Mouse (Mus musculus) ES-E14 (cell line): ENCODE data around the gene Yod1. TPM values are rescaled to one million over a fixed set of nuclear protein-coding genes. Genes with fewer than 3 reads are reported as not detected.

Source experiments
- DNase-seq: peaks from one replicate; pipeline ENCODE4 v3.0.0-alpha.2; 2013; ENCODE audit warnings: low read depth, low spot score
- H3K27ac ChIP-seq: 2 replicates; pipeline ENCODE4 v1.5.1; 2012; ENCODE audit warnings: low read depth, mild to moderate bottlenecking, low read length, moderate library complexity, mixed read lengths; ENCODE audit not compliant: poor library complexity, insufficient read depth, severe bottlenecking
- H3K36me3 ChIP-seq: 2 replicates; pipeline ENCODE4 v1.6.1; 2012; ENCODE audit warnings: mild to moderate bottlenecking, low read length, moderate library complexity, mixed read lengths; ENCODE audit not compliant: control insufficient read depth, poor library complexity, insufficient read depth, severe bottlenecking
- H3K4me1 ChIP-seq, 2 experiments: fragments of 150-350 bp in 1 of 2; sonication (generic) in 1 of 2; 2 replicates each; pipeline ENCODE4 v1.6.1; 2012; ENCODE audit warnings: low read length in 2 of 2, mild to moderate bottlenecking in 1 of 2, mixed read lengths in 1 of 2; ENCODE audit not compliant: control insufficient read depth in 2 of 2, insufficient read depth in 2 of 2, poor library complexity in 1 of 2
- H3K4me3 ChIP-seq, 2 experiments: fragments of 150-350 bp in 1 of 2; sonication (generic) in 1 of 2; 2 replicates each; pipeline ENCODE4 v1.5.1; 2012; ENCODE audit warnings: low read length in 2 of 2, low read depth in 1 of 2, mild to moderate bottlenecking in 1 of 2, mixed read lengths in 1 of 2; ENCODE audit not compliant: insufficient read depth in 1 of 2, poor library complexity in 1 of 2, severe bottlenecking in 1 of 2
- H3K9ac ChIP-seq: 2 replicates; pipeline ENCODE4 v1.6.1; 2012; ENCODE audit warnings: low read depth, mild to moderate bottlenecking, low read length, mixed read lengths; ENCODE audit not compliant: poor library complexity, insufficient read depth, severe bottlenecking
- H3K9me3 ChIP-seq: fragments of 150-350 bp; sonication (generic); 2 replicates; pipeline ENCODE4 v1.6.1; 2012; ENCODE audit warnings: low read depth, mild to moderate bottlenecking, low read length; ENCODE audit not compliant: control insufficient read depth, insufficient read depth
- CHD2 ChIP-seq: IDR thresholded peaks from 2 replicates; pipeline ENCODE4 v1.6.1; 2014; ENCODE audit warnings: mild to moderate bottlenecking, low read depth, low read length, inconsistent platforms
- HCFC1 ChIP-seq: IDR thresholded peaks from 2 replicates; pipeline ENCODE4 v1.6.1; 2012; ENCODE audit warnings: low read length, inconsistent platforms, borderline replicate concordance; ENCODE audit not compliant: insufficient read depth
- MAFK ChIP-seq: IDR thresholded peaks from 2 replicates; pipeline ENCODE4 v1.6.1; 2014; ENCODE audit warnings: mild to moderate bottlenecking, low read depth, low read length, inconsistent platforms; ENCODE audit not compliant: insufficient read depth
- ZC3H11A ChIP-seq: IDR thresholded peaks from 2 replicates; pipeline ENCODE4 v1.6.1; 2012; ENCODE audit warnings: low read depth, mild to moderate bottlenecking, inconsistent platforms, low read length, borderline replicate concordance
- ZNF384 ChIP-seq: IDR thresholded peaks from 2 replicates; pipeline ENCODE4 v1.6.1; 2012; ENCODE audit warnings: low read depth, low read length, inconsistent platforms
- in situ Hi-C, 2 experiments: fragments of 600-800 bp; cut with MboI; formaldehyde crosslinking; loops; one replicate each; pipeline ENCODE4 v1.15.1; 2025; ENCODE audit warnings: low sequenced_read_pairs in 2 of 2, inconsistent platforms in 1 of 2; ENCODE audit not compliant: unreplicated experiment in 2 of 2
- total RNA-seq: library from RNA; depleted of rRNA; stranded (reverse); fragments of 300-350 nt; gene quantifications from 2 replicates; pipeline ENCODE4 v1.2.3, GENCODE M21; 2012

Yod1 gene
- total RNA-seq, 1 experiment = 4.5 TPM

- in situ Hi-C loops = no loop called here
- H3K9ac ChIP-seq = no peak overlapping the region
Measured at GRCm38 (mm10) chr1:130738551-130739106, 21.5 kb downstream of the Yod1 start.

DNA sequence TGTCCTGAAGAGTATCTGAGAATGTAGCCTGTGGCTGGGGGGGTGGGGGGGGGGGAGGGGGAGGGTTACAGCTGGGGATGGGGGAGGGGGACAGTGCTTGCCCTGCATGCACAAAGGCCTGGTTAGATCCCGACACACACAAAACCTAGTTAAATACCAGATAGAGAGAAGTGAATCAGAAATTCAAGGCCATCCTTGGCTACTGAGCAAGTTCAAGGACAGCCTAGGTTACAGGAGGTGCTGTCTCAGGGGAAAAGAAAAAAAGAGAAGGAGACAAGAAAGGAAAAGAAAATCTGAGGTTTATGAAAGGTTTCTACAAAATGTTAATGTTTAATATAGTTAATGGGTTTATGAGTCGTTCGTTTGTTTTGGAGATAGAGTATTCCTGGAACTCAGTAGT lies 22.5 kb downstream of the Yod1 start:
- no peaks in the 10 kb centered on the region for H3K36me3 ChIP-seq
- no peak overlapping the region for H3K9ac ChIP-seq
- DNase-seq = no peak
- no peak overlapping the region for H3K4me3 ChIP-seq
- H3K9me3 ChIP-seq = no peaks in the 10 kb centered on the region
- in situ Hi-C loops = no loop called here
- no peak overlapping the region for H3K27ac ChIP-seq
- peaks cover 0 to 7% of the 10 kb centered on the region in 2 experiments; a peak in 2 of 4 replicates for H3K4me1 ChIP-seq
- TF ChIP-seq ZNF384 (no peak), HCFC1 (no peak), ZC3H11A (no peak), CHD2 (no peak), MAFK (no peak)

More at GRCm38 (mm10) chr1:130738551-130739106, 21.5 kb downstream of the Yod1 start:
- no peak overlapping the region for H3K4me3 ChIP-seq
- no peak overlapping the region for H3K27ac ChIP-seq
- H3K36me3 ChIP-seq = no peaks in the 10 kb centered on the region
- no peak for TF ChIP-seq ZC3H11A
- TF ChIP-seq MAFK = no peak
- no peak for TF ChIP-seq CHD2
- TF ChIP-seq ZNF384 = no peak
- TF ChIP-seq HCFC1 = no peak
- DNase-seq = no peak
- H3K9me3 ChIP-seq = no peaks in the 10 kb centered on the region
- H3K4me1 ChIP-seq = peaks cover 0 to 7% of the 10 kb centered on the region in 2 experiments; a peak in 2 of 4 replicates

GRCm38 (mm10) chr1:130740227-130740648 lies 23.1 kb downstream of the Yod1 start:
- no peak overlapping the region for H3K4me3 ChIP-seq
- no peaks in the 10 kb centered on the region for H3K9me3 ChIP-seq
- H3K27ac ChIP-seq = no peak overlapping the region
- H3K4me1 ChIP-seq = peaks cover 0 to 7% of the 10 kb centered on the region in 2 experiments; a peak in 2 of 4 replicates
- no peak for DNase-seq
- in situ Hi-C loops = no loop called here
- no peak for TF ChIP-seq CHD2
- TF ChIP-seq ZC3H11A = no peak
- no peak for TF ChIP-seq ZNF384
- no peak for TF ChIP-seq HCFC1
- TF ChIP-seq MAFK = no peak
- no peak overlapping the region for H3K9ac ChIP-seq
- H3K36me3 ChIP-seq = no peaks in the 10 kb centered on the region

DNA sequence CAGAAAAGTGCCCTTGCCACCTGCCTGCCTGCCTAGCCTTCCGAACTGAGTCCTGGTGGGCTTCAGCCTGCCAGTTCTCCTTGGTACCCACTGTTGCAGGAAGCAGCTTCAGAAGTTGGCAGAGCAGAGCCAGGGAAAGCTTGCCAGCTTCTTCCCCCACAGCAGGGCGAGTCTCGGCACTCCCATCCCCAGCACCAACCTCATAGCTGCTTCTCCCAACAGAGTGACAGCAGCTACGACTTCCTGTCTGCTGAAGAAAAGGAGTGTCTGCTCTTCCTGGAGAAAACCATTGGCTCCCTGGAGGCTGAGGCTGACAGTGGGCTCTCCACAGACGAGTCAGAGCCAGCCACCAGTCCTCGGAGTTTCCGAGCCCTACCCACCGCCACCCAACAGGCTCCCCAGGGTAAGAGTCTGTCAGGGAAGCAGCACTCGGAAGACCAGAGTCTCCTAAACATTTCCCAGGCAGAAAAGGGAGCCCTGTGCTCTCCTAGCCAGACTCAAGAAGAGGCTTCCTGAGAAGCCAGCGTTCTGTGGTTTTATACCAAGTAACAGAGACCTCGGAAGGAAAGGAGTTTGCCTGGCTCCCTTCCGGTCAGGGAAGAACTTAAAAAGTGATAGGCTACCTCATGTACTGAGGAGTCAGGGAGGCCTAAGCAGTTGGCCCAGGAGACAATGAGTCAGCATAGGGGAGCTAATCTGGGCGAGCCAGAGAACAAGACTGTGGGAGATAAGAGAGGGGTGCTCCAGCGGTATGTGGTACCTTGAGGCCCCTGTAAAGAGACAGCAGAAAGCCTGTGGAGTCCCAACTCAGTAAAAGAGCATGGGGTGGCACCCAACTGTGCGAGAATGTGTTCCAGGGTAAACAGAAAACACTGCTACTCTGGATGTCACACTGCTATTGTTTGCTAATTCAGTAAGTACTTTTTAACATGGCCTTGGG lies 23.9 kb downstream of the Yod1 start:
- TF ChIP-seq CHD2 = no peak
- no peak for TF ChIP-seq HCFC1
- TF ChIP-seq ZC3H11A = no peak
- no peak for TF ChIP-seq MAFK
- no peak for TF ChIP-seq ZNF384
- Histone ChIP-seq H3K9ac (no peak overlapping the region), H3K9me3 (no peaks in the 10 kb centered on the region), H3K36me3 (no peaks in the 10 kb centered on the region), H3K27ac (no peak overlapping the region), H3K4me1 (peaks cover 0 to 7% of the 10 kb centered on the region in 2 experiments; a peak in 2 of 4 replicates), H3K4me3 (no peak overlapping the region)
- in situ Hi-C loops = no loop called here
- no peak for DNase-seq
